Mouse (Mus musculus) MEL (cell line): ENCODE data around the gene Btbd35f22. TPM values are rescaled to one million over a fixed set of nuclear protein-coding genes. Genes with fewer than 3 reads are reported as not detected.
"Not testable (repeated sequence)": the region's sequence is repeated elsewhere in the genome, so short reads cannot be mapped to it uniquely, and the experiment has no call there.

Experiments
- DNase-seq: peaks from one replicate; pipeline ENCODE4 v3.0.0; 2011; ENCODE audit warnings: low read depth, low spot score
- H3K27ac ChIP-seq: 2 replicates; pipeline ENCODE4 v1.5.1; 2012; ENCODE audit warnings: low read depth, mild to moderate bottlenecking, control low read depth, low read length, moderate library complexity; ENCODE audit not compliant: control insufficient read depth
- H3K27me3 ChIP-seq, 2 experiments: fragments of 150-350 bp in 1 of 2; sonication (generic) in 1 of 2; 2 replicates each; pipeline ENCODE4 v1.6.1; 2012; ENCODE audit warnings: low read length in 2 of 2, mild to moderate bottlenecking in 2 of 2, improper control_type of control experiment in 1 of 2, moderate library complexity in 1 of 2; ENCODE audit not compliant: insufficient read depth in 2 of 2, control insufficient read depth in 1 of 2
- H3K36me3 ChIP-seq, 2 experiments: 2 replicates each; pipeline ENCODE4 v1.6.1; 2012 to 2014; ENCODE audit warnings: low read length in 2 of 2, improper control_type of control experiment in 1 of 2, inconsistent platforms in 1 of 2, mild to moderate bottlenecking in 1 of 2; ENCODE audit not compliant: insufficient read depth in 2 of 2, control insufficient read depth in 1 of 2
- H3K4me1 ChIP-seq, 2 experiments: fragments of 150-350 bp in 1 of 2; sonication (generic) in 1 of 2; 2 replicates each; pipeline ENCODE4 v1.6.1; 2012; ENCODE audit warnings: low read length in 2 of 2, improper control_type of control experiment in 1 of 2, mild to moderate bottlenecking in 1 of 2; ENCODE audit not compliant: insufficient read depth in 2 of 2, control insufficient read depth in 1 of 2
- H3K4me3 ChIP-seq, 2 experiments: fragments of 150-350 bp in 1 of 2; sonication (generic) in 1 of 2; 2 replicates each; pipeline ENCODE4 v1.5.1; 2012; ENCODE audit warnings: low read depth in 2 of 2, low read length in 2 of 2, mild to moderate bottlenecking in 2 of 2, moderate library complexity in 2 of 2, control low read depth in 1 of 2, improper control_type of control experiment in 1 of 2; ENCODE audit not compliant: control insufficient read depth in 1 of 2, insufficient read depth in 1 of 2
- H3K79me2 ChIP-seq: 2 replicates; pipeline ENCODE4 v1.6.1; 2012; ENCODE audit warnings: mild to moderate bottlenecking, low read length, moderate library complexity; ENCODE audit not compliant: control insufficient read depth, poor library complexity, insufficient read depth
- H3K9ac ChIP-seq: 2 replicates; pipeline ENCODE4 v1.6.1; 2012; ENCODE audit warnings: low read depth, mild to moderate bottlenecking, control low read depth, low read length, moderate library complexity; ENCODE audit not compliant: control insufficient read depth, poor library complexity, severe bottlenecking
- H3K9me3 ChIP-seq: fragments of 150-350 bp; sonication (generic); replicated peaks from 2 replicates; pipeline ENCODE4 v1.6.1; 2012; ENCODE audit warnings: mild to moderate bottlenecking, low read length, improper control_type of control experiment, moderate library complexity; ENCODE audit not compliant: insufficient read depth
- polyA plus RNA-seq, 2 experiments: library from polyadenylated mRNA; stranded (reverse) in 1 of 2; unstranded in 1 of 2; fragments of >175 nt in 1 of 2; fragments of >200 nt in 1 of 2; gene quantifications; 2 replicates each; pipeline versions ENCODE4 v1.2.1 to v1.2.4; 2012; ENCODE audit warnings: low replicate concordance in 2 of 2, low read depth in 1 of 2; ENCODE audit not compliant: insufficient read length in 2 of 2, insufficient read depth in 1 of 2, missing spikeins in 1 of 2
- total RNA-seq: library from RNA; depleted of rRNA; stranded (reverse); fragments of 300-350 nt; gene quantifications from 2 replicates; pipeline ENCODE4 v1.2.3, GENCODE M21; 2012; rRNA removed

Gene Btbd35f22
- not detected in 2 replicates for total RNA-seq
- not detected for polyA plus RNA-seq

- H3K4me1 ChIP-seq, H3K36me3 ChIP-seq, H3K27ac ChIP-seq, H3K9me3 ChIP-seq, H3K27me3 ChIP-seq, H3K9ac ChIP-seq, DNase-seq, H3K4me3 ChIP-seq, H3K79me2 ChIP-seq: not testable (repeated sequence)
Measured at GRCm38 (mm10) chrX:32047529-32047928, at the start of gene Btbd35f22. Gene Btbd35f22, plus strand, starts transcription at chrX:32047829.

Other genes starting within 250 kb of the Btbd35f22 start
- not detected in 2 replicates for gene Gm21637, start 85.8 kb upstream of the Btbd35f22 start, total RNA-seq
- not detected for gene Gm21637, start 85.8 kb upstream of the Btbd35f22 start, polyA plus RNA-seq
- gene Btbd35f2, start 230.6 kb downstream of the Btbd35f22 start, total RNA-seq = not detected in 2 replicates
- gene Btbd35f2, start 230.6 kb downstream of the Btbd35f22 start, polyA plus RNA-seq = not detected